Mouse (Mus musculus): ENCODE data around the gene Tsen15. TPM values are rescaled to one million over a fixed set of nuclear protein-coding genes. Genes with fewer than 3 reads are reported as not detected.

Gene Tsen15
- polyA plus RNA-seq (2015; fragmentation: Nextera tagmentation; extraction: Ambion mirVana), result 35.9 and 37.8 TPM in 2 replicates

GRCm38 (mm10) chr1:152386188-152386835 is at the start of gene Tsen15:
Tsen15 (minus strand) TSS chr1:152386688.
- Histone ChIP-seq H3K4me3 (peak within 1 kb of the TSS; percentile 97), H3K4me1 (no peaks in the 10 kb centered on the region), H3K9ac (peak within 1 kb of the TSS; percentile 87), H3K27ac (0 out of 2 replicates have a peak within 1 kb of the TSS, but pooled peaks have one; percentile 46), H3K4me2 (peak within 1 kb of the TSS; percentile 75), H3K9me3 (no peaks in the 10 kb centered on the region), H3K27me3 (replicated peaks) (no peaks in the 10 kb centered on the region), H3K36me3 (replicated peaks) (no peaks in the 10 kb centered on the region)
- peak; percentile 98 for ATAC-seq (replicated peaks)
- WGBS, result under 1% methylated on average over 57 of the region's 57 CpGs

GRCm38 (mm10) chr1:152434166-152434565 is 47.7 kb upstream of the Tsen15 start:
- Histone ChIP-seq H3K36me3 (replicated peaks) (no peaks in the 10 kb centered on the region), H3K27me3 (replicated peaks) (no peaks in the 10 kb centered on the region), H3K9ac (no peak overlapping the region), H3K4me2 (no peak overlapping the region), H3K4me1 (no peaks in the 10 kb centered on the region), H3K4me3 (no peak overlapping the region), H3K9me3 (no peaks in the 10 kb centered on the region), H3K27ac (no peak overlapping the region)
- ATAC-seq (replicated peaks), result no peak
- WGBS, result 85% methylated on average over 4 of the region's 4 CpGs

GRCm38 (mm10) chr1:152429805-152430204 is 43.3 kb upstream of the Tsen15 start:
- no peak overlapping the region for H3K4me2 ChIP-seq
- WGBS, result 90% methylated on average over 7 of the region's 7 CpGs
- no peak overlapping the region for H3K27ac ChIP-seq
- no peaks in the 10 kb centered on the region for H3K9me3 ChIP-seq
- H3K4me3 ChIP-seq, result no peak overlapping the region
- no peak for ATAC-seq (replicated peaks)
- H3K27me3 ChIP-seq (replicated peaks), result no peaks in the 10 kb centered on the region
- H3K9ac ChIP-seq, result no peak overlapping the region
- peaks cover 7% of the 10 kb centered on the region; the same call in 1 of the 2 replicates for H3K4me1 ChIP-seq
- no peaks in the 10 kb centered on the region for H3K36me3 ChIP-seq (replicated peaks)

GRCm38 (mm10) chr1:152427912-152428581 is 41.6 kb upstream of the Tsen15 start:
- H3K27me3 ChIP-seq (replicated peaks), result no peaks in the 10 kb centered on the region
- no peaks in the 10 kb centered on the region for H3K9me3 ChIP-seq
- no peak overlapping the region for H3K27ac ChIP-seq
- 48% methylated on average over 12 of the region's 12 CpGs for WGBS
- H3K9ac ChIP-seq, result no peak overlapping the region
- H3K4me2 ChIP-seq, result peak overlapping the region; percentile 6; the same call in 1 of the 2 replicates
- H3K36me3 ChIP-seq (replicated peaks), result no peaks in the 10 kb centered on the region
- ATAC-seq (replicated peaks), result peak; percentile 58
- no peak overlapping the region for H3K4me3 ChIP-seq
- peaks cover 7% of the 10 kb centered on the region; the same call in 1 of the 2 replicates for H3K4me1 ChIP-seq

GRCm38 (mm10) chr1:152423052-152423451 is 36.6 kb upstream of the Tsen15 start:
- H3K4me3 ChIP-seq, result no peak overlapping the region
- H3K9me3 ChIP-seq, result no peaks in the 10 kb centered on the region
- H3K4me2 ChIP-seq, result no peak overlapping the region
- H3K27me3 ChIP-seq (replicated peaks), result no peaks in the 10 kb centered on the region
- 90% methylated on average over 3 of the region's 3 CpGs for WGBS
- ATAC-seq (replicated peaks), result no peak
- 0 out of 2 replicates have a peak, but pooled peaks cover 2% of the 10 kb centered on the region for H3K4me1 ChIP-seq
- no peaks in the 10 kb centered on the region for H3K36me3 ChIP-seq (replicated peaks)
- no peak overlapping the region for H3K27ac ChIP-seq
- H3K9ac ChIP-seq, result no peak overlapping the region

GRCm38 (mm10) chr1:152422295-152422694 is 35.8 kb upstream of the Tsen15 start:
- 89% methylated on average over 3 of the region's 3 CpGs for WGBS
- no peak for ATAC-seq (replicated peaks)

GRCm38 (mm10) chr1:152417602-152418001 is 31.1 kb upstream of the Tsen15 start:
- no peaks in the 10 kb centered on the region for H3K27me3 ChIP-seq (replicated peaks)
- H3K4me3 ChIP-seq, result no peak overlapping the region
- no peak overlapping the region for H3K4me2 ChIP-seq
- no peak overlapping the region for H3K27ac ChIP-seq
- ATAC-seq (replicated peaks), result no peak
- H3K36me3 ChIP-seq (replicated peaks), result no peaks in the 10 kb centered on the region
- 52% methylated on average over 5 of the region's 5 CpGs for WGBS
- no peaks in the 10 kb centered on the region for H3K9me3 ChIP-seq
- H3K4me1 ChIP-seq, result peaks cover 5% of the 10 kb centered on the region; the same call in 1 of the 2 replicates
- H3K9ac ChIP-seq, result no peak overlapping the region

More at GRCm38 (mm10) chr1:152422295-152422694, 35.8 kb upstream of the Tsen15 start:
- H3K9me3 ChIP-seq, result no peaks in the 10 kb centered on the region
- no peak overlapping the region for H3K27ac ChIP-seq
- no peak overlapping the region for H3K4me2 ChIP-seq
- H3K4me3 ChIP-seq, result no peak overlapping the region
- no peaks in the 10 kb centered on the region for H3K36me3 ChIP-seq (replicated peaks)
- H3K9ac ChIP-seq, result no peak overlapping the region
- H3K27me3 ChIP-seq (replicated peaks), result no peaks in the 10 kb centered on the region
- peaks cover 5% of the 10 kb centered on the region; the same call in 1 of the 2 replicates for H3K4me1 ChIP-seq

- no peak for ATAC-seq (replicated peaks)
- whole genome bisulfite sequencing, result 90% methylated on average over 13 of the region's 13 CpGs
- H3K9ac ChIP-seq, result no peak overlapping the region
- H3K27me3 ChIP-seq (replicated peaks), result no peaks in the 10 kb centered on the region
- no peaks in the 10 kb centered on the region for H3K9me3 ChIP-seq
- no peaks in the 10 kb centered on the region for H3K36me3 ChIP-seq (replicated peaks)
- H3K27ac ChIP-seq, result no peak overlapping the region
- no peak overlapping the region for H3K4me2 ChIP-seq
- H3K4me3 ChIP-seq, result no peak overlapping the region
- H3K4me1 ChIP-seq, result peaks cover 5% of the 10 kb centered on the region; the same call in 1 of the 2 replicates
Observed at GRCm38 (mm10) chr1:152416306-152416904, 29.9 kb upstream of the Tsen15 start.

GRCm38 (mm10) chr1:152414451-152414850 is 28.0 kb upstream of the Tsen15 start:
- no peak for ATAC-seq (replicated peaks)
- Histone ChIP-seq H3K4me3 (no peak overlapping the region), H3K4me1 (peaks cover 5% of the 10 kb centered on the region; the same call in 1 of the 2 replicates), H3K9ac (no peak overlapping the region), H3K36me3 (replicated peaks) (no peaks in the 10 kb centered on the region), H3K27ac (no peak overlapping the region), H3K4me2 (no peak overlapping the region), H3K9me3 (no peaks in the 10 kb centered on the region), H3K27me3 (replicated peaks) (no peaks in the 10 kb centered on the region)
- WGBS, result 77% methylated on average over 10 of the region's 10 CpGs

GRCm38 (mm10) chr1:152413961-152414360 is 27.5 kb upstream of the Tsen15 start:
- no peak overlapping the region for H3K4me2 ChIP-seq
- H3K4me1 ChIP-seq, result peaks cover 5% of the 10 kb centered on the region; the same call in 1 of the 2 replicates
- no peaks in the 10 kb centered on the region for H3K27me3 ChIP-seq (replicated peaks)
- no peak overlapping the region for H3K9ac ChIP-seq
- H3K27ac ChIP-seq, result no peak overlapping the region
- 77% methylated on average over 1 of the region's 1 CpGs for WGBS
- H3K36me3 ChIP-seq (replicated peaks), result no peaks in the 10 kb centered on the region
- no peak for ATAC-seq (replicated peaks)
- H3K4me3 ChIP-seq, result no peak overlapping the region
- no peaks in the 10 kb centered on the region for H3K9me3 ChIP-seq

- no peaks in the 10 kb centered on the region for H3K27me3 ChIP-seq (replicated peaks)
- no peak overlapping the region for H3K9ac ChIP-seq
- 94% methylated on average over 2 of the region's 2 CpGs for WGBS
- H3K4me1 ChIP-seq, result peaks cover 5% of the 10 kb centered on the region; the same call in 1 of the 2 replicates
- H3K4me2 ChIP-seq, result no peak overlapping the region
- H3K4me3 ChIP-seq, result no peak overlapping the region
- H3K36me3 ChIP-seq (replicated peaks), result no peaks in the 10 kb centered on the region
- H3K27ac ChIP-seq, result no peak overlapping the region
- H3K9me3 ChIP-seq, result no peaks in the 10 kb centered on the region
- ATAC-seq (replicated peaks), result no peak
Observed at GRCm38 (mm10) chr1:152413116-152413515, 26.6 kb upstream of the Tsen15 start.

GRCm38 (mm10) chr1:152410657-152411056 is 24.2 kb upstream of the Tsen15 start:
- Histone ChIP-seq H3K9ac (no peak overlapping the region), H3K4me3 (no peak overlapping the region), H3K27me3 (replicated peaks) (no peaks in the 10 kb centered on the region), H3K9me3 (no peaks in the 10 kb centered on the region), H3K4me1 (peaks cover 4% of the 10 kb centered on the region; the same call in 1 of the 2 replicates), H3K27ac (no peak overlapping the region), H3K4me2 (no peak overlapping the region), H3K36me3 (replicated peaks) (no peaks in the 10 kb centered on the region)
- 85% methylated on average over 3 of the region's 3 CpGs for WGBS
- no peak for ATAC-seq (replicated peaks)
